Mouse (Mus musculus): ENCODE results near the gene Dzip1l.

DNA sequence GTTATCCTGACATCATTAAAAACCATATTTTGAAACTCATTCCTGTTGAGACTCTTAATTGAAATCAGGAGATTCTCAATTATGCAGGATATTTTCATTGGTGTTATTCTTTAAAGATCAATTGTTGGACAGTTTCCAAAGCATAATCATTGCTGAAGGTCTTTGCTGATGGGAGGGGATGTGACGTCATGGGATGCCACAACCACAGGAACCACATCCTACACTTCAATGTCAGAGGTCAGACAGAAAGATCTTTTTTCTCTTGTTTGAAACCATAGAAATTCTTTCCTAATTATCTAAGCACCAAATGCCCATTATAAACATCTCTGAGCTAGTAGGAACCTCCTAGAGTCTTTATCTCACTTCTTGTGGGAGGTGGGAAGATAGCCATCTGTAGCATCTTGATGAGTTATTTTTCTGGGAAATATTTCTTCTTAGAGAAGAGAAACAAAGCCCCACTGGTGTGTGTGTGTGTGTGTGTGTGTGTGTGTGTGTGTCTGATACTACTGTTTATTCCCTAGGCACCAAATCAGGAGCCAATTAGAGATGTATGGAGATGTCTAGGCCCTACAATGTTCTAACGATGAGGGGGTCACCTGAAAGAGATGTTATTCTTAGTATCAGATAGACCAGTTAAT, 70.6 kb downstream of the Dzip1l start:
- TF ChIP-seq CTCF (IDR thresholded peaks at IDR 0.05; ENCODE audit: insufficient read depth, low read depth, low read length) (no peak), POLR2A (IDR thresholded peaks at IDR 0.05; ENCODE audit: insufficient read depth, low read depth, low read length) (no peak)

All from olfactory bulb, adult 2 months (tissue).